Mouse (Mus musculus): ENCODE results near the gene Gm20855. TPM values are rescaled to one million over a fixed set of nuclear protein-coding genes. Genes with fewer than 3 reads are reported as not detected.
"Not testable (repeated sequence)": the region's sequence is repeated elsewhere in the genome, so short reads cannot be mapped to it uniquely, and the experiment has no call there.

Gene Gm20855
- not detected in 2 replicates for polyA plus RNA-seq (2014; fragmentation: Nextera tagmentation; extraction: Ambion mirVana)

DNA sequence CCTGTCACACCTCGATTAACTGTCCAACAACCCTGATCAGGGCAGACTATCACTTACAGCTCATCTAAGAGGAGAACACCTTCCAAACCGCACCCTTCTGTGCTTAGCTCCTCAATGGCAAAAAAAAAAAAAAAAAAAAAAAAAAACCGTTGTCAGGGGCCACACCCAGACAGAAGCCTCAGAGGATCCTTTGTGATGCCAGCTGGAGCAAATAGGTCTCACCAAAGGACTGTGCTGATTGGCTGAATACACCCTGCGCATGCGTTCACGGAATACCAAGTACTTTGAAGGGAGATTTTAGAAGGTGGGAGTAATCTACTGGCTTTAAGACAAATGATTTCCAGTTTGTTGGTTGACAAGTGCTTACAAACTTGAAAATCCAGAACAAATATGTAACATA lies at the start of gene Gm20855:
Gene Gm20855 (minus strand): TSS at position 101 of the 400 bp plus-strand sequence.
- H3K9ac ChIP-seq (ENCODE audit: low read depth, low read length); H3K9me3 ChIP-seq (ENCODE audit: control insufficient read depth, low read length); DNase-seq (ENCODE audit: low spot score); H3K27me3 ChIP-seq (replicated peaks; ENCODE audit: control insufficient read depth, insufficient read depth, low read length); H3K36me3 ChIP-seq (ENCODE audit: control insufficient read depth, insufficient read depth, low read length); H3K27ac ChIP-seq (ENCODE audit: low read depth, low read length); H3K4me2 ChIP-seq; H3K4me1 ChIP-seq (replicated peaks; ENCODE audit: control insufficient read depth, insufficient read depth, low read length); ATAC-seq (replicated peaks; ENCODE audit: low FRiP score); H3K4me3 ChIP-seq (ENCODE audit: low read depth, low read length): not testable (repeated sequence)
- WGBS: no CpG with 5 or more reads among the region's 6 CpGs

Data from liver, embryonic 11.5 days (tissue).